Mouse (Mus musculus) lung, adult 2 months (tissue): ENCODE data around the gene Cope. TPM values are rescaled to one million over a fixed set of nuclear protein-coding genes. Genes with fewer than 3 reads are reported as not detected.
A peak's percentile ranks its signal among the peaks of the same experiment; 100 is the strongest.

Experiments
- DNase-seq: peaks from one replicate; pipeline ENCODE4 v3.0.0; 2022
- H3K4me1 ChIP-seq: fragments of 200-500 bp; 2 replicates; pipeline ENCODE4 v1.6.1; 2011; ENCODE audit warnings: low read length; ENCODE audit not compliant: control insufficient read depth, insufficient read depth
- H3K4me3 ChIP-seq: fragments of 200-500 bp; replicated peaks from 2 replicates; pipeline ENCODE3; 2011; ENCODE audit warnings: low read depth, mild to moderate bottlenecking, control low read depth, low read length; ENCODE audit errors: extremely low read depth
- CTCF ChIP-seq: fragments of 200-500 bp; IDR thresholded peaks from 2 replicates; pipeline ENCODE4 v1.5.1; 2011; ENCODE audit warnings: mild to moderate bottlenecking, low read length, control low read depth; ENCODE audit not compliant: insufficient read depth
- POLR2A ChIP-seq: fragments of 200-500 bp; IDR thresholded peaks from 2 replicates; pipeline ENCODE4 v1.6.1; 2011; ENCODE audit warnings: low read depth, mild to moderate bottlenecking, control low read depth, low read length, borderline replicate concordance; ENCODE audit errors: extremely low read depth
- WGBS: fragments of 180-500 bp; shearing (Covaris S2); methylation state at CpG from one replicate; pipeline ENCODE4 v1.1.7; 2018; 5-methylcytosine and 5-hydroxymethylcytosine counted together
- polyA plus RNA-seq: library from polyadenylated mRNA; depleted of rRNA; stranded (reverse); fragments of >200 nt; gene quantifications from 2 replicates; pipeline ENCODE4 v1.2.3, GENCODE M21; 2012

Cope gene
- polyA plus RNA-seq, 1 experiment: 308 TPM

GRCm38 (mm10) chr8:70276476-70276875 is 25.8 kb upstream of the Cope start:
- WGBS: 65% methylated on average over 3 of the region's 3 CpGs
- DNase-seq: no peak
- Histone ChIP-seq H3K4me3 (no peak overlapping the region), H3K4me1 (peaks cover 14% of the 10 kb centered on the region)
- no peak for TF ChIP-seq POLR2A
- no peak for TF ChIP-seq CTCF

- no peak for TF ChIP-seq POLR2A
- no peak for TF ChIP-seq CTCF
- peaks cover 16% of the 10 kb centered on the region for H3K4me1 ChIP-seq
- 48% methylated on average over 15 of the region's 15 CpGs for WGBS
- no peak overlapping the region for H3K4me3 ChIP-seq
- no peak for DNase-seq
These were observed 24.1 kb upstream of the Cope start for GRCm38 (mm10) chr8:70278175-70278574.

GRCm38 (mm10) chr8:70279266-70279665 is 23.1 kb upstream of the Cope start:
- DNase-seq: no peak
- WGBS: 43% methylated on average over 8 of the region's 8 CpGs
- H3K4me3 ChIP-seq: no peak overlapping the region
- peaks cover 15% of the 10 kb centered on the region for H3K4me1 ChIP-seq
- no peak for TF ChIP-seq CTCF
- TF ChIP-seq POLR2A: no peak

GRCm38 (mm10) chr8:70281001-70281400 is 21.3 kb upstream of the Cope start:
- 27% methylated on average over 3 of the region's 3 CpGs for WGBS
- TF ChIP-seq CTCF (no peak), POLR2A (no peak)
- H3K4me3 ChIP-seq: no peak overlapping the region
- peaks cover 15% of the 10 kb centered on the region for H3K4me1 ChIP-seq
- no peak for DNase-seq

GRCm38 (mm10) chr8:70282603-70283135 is 19.6 kb upstream of the Cope start, which contains the start of gene Homer3:
TSS of gene Homer3 (plus strand) at chr8:70282827.
- peak within 1 kb of the TSS; percentile 97 for H3K4me3 ChIP-seq
- 2% methylated on average over 35 of the region's 36 CpGs for WGBS
- DNase-seq: peak; percentile 88
- peaks cover 8% of the 10 kb centered on the region for H3K4me1 ChIP-seq
- peak; percentile 11; the same call in 1 of the 2 replicates for TF ChIP-seq CTCF
- TF ChIP-seq POLR2A: peak; percentile 56; the same call in 1 of the 2 replicates

GRCm38 (mm10) chr8:70283136-70284077 is 18.9 kb upstream of the Cope start:
- DNase-seq: no peak
- under 1% methylated on average over 55 of the region's 55 CpGs for WGBS
- no peak for TF ChIP-seq POLR2A
- no peak for TF ChIP-seq CTCF
- Histone ChIP-seq H3K4me1 (peaks cover 8% of the 10 kb centered on the region), H3K4me3 (peak overlapping the region; percentile 97)

GRCm38 (mm10) chr8:70284421-70284820 is 17.9 kb upstream of the Cope start:
- no peak for DNase-seq
- WGBS: 65% methylated on average over 5 of the region's 5 CpGs
- no peak for TF ChIP-seq CTCF
- no peak overlapping the region for H3K4me3 ChIP-seq
- H3K4me1 ChIP-seq: peaks cover 8% of the 10 kb centered on the region

- 95% methylated on average over 15 of the region's 15 CpGs for WGBS
- no peak for DNase-seq
- H3K4me3 ChIP-seq: no peak overlapping the region
- H3K4me1 ChIP-seq: peaks cover 8% of the 10 kb centered on the region
- TF ChIP-seq POLR2A (no peak), CTCF (no peak)
These were observed 17.0 kb upstream of the Cope start for GRCm38 (mm10) chr8:70285304-70285703.

GRCm38 (mm10) chr8:70286737-70287136 is 15.6 kb upstream of the Cope start:
- no peak for DNase-seq
- H3K4me1 ChIP-seq: peaks cover 8% of the 10 kb centered on the region
- TF ChIP-seq CTCF (peak; percentile 43), POLR2A (no peak)
- no peak overlapping the region for H3K4me3 ChIP-seq
- WGBS: 92% methylated on average over 8 of the region's 8 CpGs
